Mouse (Mus musculus) thymus, postnatal 14 days (tissue): Measurements from ENCODE around the gene Bfsp1.

Experiments
- DNase-seq: peaks from one replicate; pipeline ENCODE4 v3.0.0; 2021

Bfsp1 gene

GRCm38 (mm10) chr2:143789911-143790310 is 73.1 kb downstream of the Bfsp1 start:
- DNase-seq, result no peak

DNA sequence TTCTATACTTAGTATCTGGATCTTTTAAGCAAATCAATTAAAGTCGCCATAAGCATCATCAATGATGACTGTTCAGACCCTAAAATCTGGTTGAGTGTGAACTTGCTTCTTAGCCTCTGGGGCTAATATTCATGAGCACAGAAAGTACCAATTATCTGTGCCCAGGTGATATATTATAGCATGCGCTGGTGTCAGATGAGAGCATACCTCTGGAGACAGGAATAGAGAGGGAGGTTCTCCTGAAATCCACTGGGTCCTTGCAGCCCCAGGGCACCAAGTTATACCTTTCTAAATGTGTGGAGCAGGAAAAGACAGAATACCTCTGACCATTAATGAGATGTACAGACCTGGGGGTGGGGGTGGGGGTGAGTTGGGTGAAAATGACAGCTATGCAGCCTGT is 82.7 kb downstream of the Bfsp1 start:
- no peak for DNase-seq
